12 mouse cellular contexts compared by ENCODE assay signal in the genomic region with DNA sequence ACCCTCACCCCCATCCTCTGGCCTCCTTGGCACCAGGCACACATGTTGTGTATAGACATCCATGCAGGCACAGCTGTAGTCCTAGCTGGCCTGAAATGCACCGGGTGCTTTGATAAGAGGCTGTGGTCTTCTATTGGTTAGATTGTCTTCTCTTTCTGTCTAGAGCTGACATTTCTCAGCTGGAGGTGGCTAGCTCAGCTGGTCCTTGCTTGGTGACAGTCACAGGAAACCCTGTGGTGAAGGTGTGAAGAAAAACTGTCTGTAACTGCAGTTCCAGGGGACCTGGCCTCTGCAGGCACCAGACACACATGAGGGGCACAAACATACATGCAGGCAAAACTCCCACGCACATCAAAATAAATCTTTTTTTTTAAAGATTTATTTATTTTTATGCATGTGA.
"Had no signal": no experiment of that assay in that cellular context is flagged by ENCODE, and none has a peak within 500 bp of the region (broad histone marks: within the 10 kb centered on the region; RNA-seq: fewer than 3 reads in every experiment).

No protein-coding gene starts in this region.

- H3K36me3 ChIP-seq: midbrain, embryonic 15.5 days had no signal

- H3K4me3 ChIP-seq: limb, embryonic 10.5 days; liver, embryonic 12.5 days; midbrain, embryonic 15.5 days; neural tube, embryonic 13.5 days had no signal

- H3K9me3 ChIP-seq: limb, embryonic 10.5 days; liver, embryonic 12.5 days; midbrain, embryonic 15.5 days; neural tube, embryonic 13.5 days had no signal

- H3K9ac ChIP-seq: lung, embryonic 14.5 days; midbrain, embryonic 15.5 days; neural tube, embryonic 13.5 days had no signal

- ATAC-seq: liver, embryonic 12.5 days; midbrain, embryonic 15.5 days had no signal

- H3K4me1 ChIP-seq: neural tube, embryonic 13.5 days had no signal

- H3K27me3 ChIP-seq: liver, embryonic 12.5 days; midbrain, embryonic 15.5 days; neural tube, embryonic 13.5 days had no signal

- H3K27ac ChIP-seq: limb, embryonic 10.5 days; liver, embryonic 12.5 days; macrophage; midbrain, embryonic 15.5 days; neural tube, embryonic 13.5 days; stomach, postnatal 0 days had no signal

- DNase-seq: kidney, adult 18-20 months; kidney, postnatal 14 days; lung, embryonic 14.5 days; lung, postnatal 10 days; right cerebral cortex, postnatal 25 days; thymus, postnatal 14 days had no signal

- H3K4me2 ChIP-seq: liver, embryonic 12.5 days; lung, embryonic 14.5 days; midbrain, embryonic 15.5 days; neural tube, embryonic 13.5 days had no signal
